Mouse (Mus musculus) small intestine, adult 2 months (tissue): ENCODE measurements around the gene Fgfr1op2.

Experiments used
- CTCF ChIP-seq: fragments of 200-500 bp; IDR thresholded peaks from 2 replicates; pipeline ENCODE4 v1.5.1; 2012; ENCODE audit warnings: low read depth, mild to moderate bottlenecking, control low read depth, inconsistent platforms, low read length, moderate library complexity, mixed read lengths; ENCODE audit not compliant: insufficient replicate concordance, insufficient read length; ENCODE audit errors: extremely low read depth
- POLR2A ChIP-seq: fragments of 200-500 bp; IDR thresholded peaks from 2 replicates; pipeline ENCODE4 v1.6.1; 2012; ENCODE audit warnings: low read depth, mild to moderate bottlenecking, control low read depth, inconsistent platforms, low read length, moderate library complexity

- TF ChIP-seq CTCF: no peak
- TF ChIP-seq POLR2A: no peak
These were observed 34.4 kb downstream of the Fgfr1op2 start for GRCm38 (mm10) chr6:146611385-146611784.
